Mouse (Mus musculus) MEL (cell line): ENCODE data around the gene Rnf167. TPM values are rescaled to one million over a fixed set of nuclear protein-coding genes. Genes with fewer than 3 reads are reported as not detected.

Source experiments
- DNase-seq: peaks from one replicate; pipeline ENCODE4 v3.0.0; 2011; ENCODE audit warnings: low read depth, low spot score
- H3K27ac ChIP-seq: 2 replicates; pipeline ENCODE4 v1.5.1; 2012; ENCODE audit warnings: low read depth, mild to moderate bottlenecking, control low read depth, low read length, moderate library complexity; ENCODE audit not compliant: control insufficient read depth
- H3K27me3 ChIP-seq, 2 experiments: fragments of 150-350 bp in 1 of 2; sonication (generic) in 1 of 2; 2 replicates each; pipeline ENCODE4 v1.6.1; 2012; ENCODE audit warnings: low read length in 2 of 2, mild to moderate bottlenecking in 2 of 2, improper control_type of control experiment in 1 of 2, moderate library complexity in 1 of 2; ENCODE audit not compliant: insufficient read depth in 2 of 2, control insufficient read depth in 1 of 2
- H3K36me3 ChIP-seq, 2 experiments: 2 replicates each; pipeline ENCODE4 v1.6.1; 2012 to 2014; ENCODE audit warnings: low read length in 2 of 2, improper control_type of control experiment in 1 of 2, inconsistent platforms in 1 of 2, mild to moderate bottlenecking in 1 of 2; ENCODE audit not compliant: insufficient read depth in 2 of 2, control insufficient read depth in 1 of 2
- H3K4me1 ChIP-seq, 2 experiments: fragments of 150-350 bp in 1 of 2; sonication (generic) in 1 of 2; 2 replicates each; pipeline ENCODE4 v1.6.1; 2012; ENCODE audit warnings: low read length in 2 of 2, improper control_type of control experiment in 1 of 2, mild to moderate bottlenecking in 1 of 2; ENCODE audit not compliant: insufficient read depth in 2 of 2, control insufficient read depth in 1 of 2
- H3K4me3 ChIP-seq, 2 experiments: fragments of 150-350 bp in 1 of 2; sonication (generic) in 1 of 2; 2 replicates each; pipeline ENCODE4 v1.5.1; 2012; ENCODE audit warnings: low read depth in 2 of 2, low read length in 2 of 2, mild to moderate bottlenecking in 2 of 2, moderate library complexity in 2 of 2, control low read depth in 1 of 2, improper control_type of control experiment in 1 of 2; ENCODE audit not compliant: control insufficient read depth in 1 of 2, insufficient read depth in 1 of 2
- H3K79me2 ChIP-seq: 2 replicates; pipeline ENCODE4 v1.6.1; 2012; ENCODE audit warnings: mild to moderate bottlenecking, low read length, moderate library complexity; ENCODE audit not compliant: control insufficient read depth, poor library complexity, insufficient read depth
- H3K9ac ChIP-seq: 2 replicates; pipeline ENCODE4 v1.6.1; 2012; ENCODE audit warnings: low read depth, mild to moderate bottlenecking, control low read depth, low read length, moderate library complexity; ENCODE audit not compliant: control insufficient read depth, poor library complexity, severe bottlenecking
- H3K9me3 ChIP-seq: fragments of 150-350 bp; sonication (generic); replicated peaks from 2 replicates; pipeline ENCODE4 v1.6.1; 2012; ENCODE audit warnings: mild to moderate bottlenecking, low read length, improper control_type of control experiment, moderate library complexity; ENCODE audit not compliant: insufficient read depth
- BHLHE40 ChIP-seq: IDR thresholded peaks from 2 replicates; pipeline ENCODE4 v1.6.1; 2012; ENCODE audit warnings: low read depth, mild to moderate bottlenecking, inconsistent platforms, low read length, improper control_type of control experiment, borderline replicate concordance
- CHD1 ChIP-seq: IDR thresholded peaks from 2 replicates; pipeline ENCODE4 v1.6.1; 2012; ENCODE audit warnings: low read depth, mild to moderate bottlenecking, inconsistent platforms, low read length, improper control_type of control experiment
- CHD2 ChIP-seq: IDR thresholded peaks from 2 replicates; pipeline ENCODE4 v1.6.1; 2011; ENCODE audit warnings: low read length, improper control_type of control experiment
- CTCF ChIP-seq, 3 experiments: IDR thresholded peaks in 2 of 3; conservative IDR thresholded peaks in 1 of 3; 2 replicates each; pipeline ENCODE4 v1.5.1; 2011 to 2012; ENCODE audit warnings: low read length in 3 of 3, low read depth in 2 of 3, mild to moderate bottlenecking in 2 of 3, improper control_type of control experiment in 1 of 3, inconsistent platforms in 1 of 3, mixed read lengths in 1 of 3, moderate library complexity in 1 of 3; ENCODE audit not compliant: control insufficient read depth in 1 of 3, insufficient read depth in 1 of 3, poor library complexity in 1 of 3, severe bottlenecking in 1 of 3
- E2F4 ChIP-seq: IDR thresholded peaks from 2 replicates; pipeline ENCODE4 v1.6.1; 2011; ENCODE audit warnings: low read depth, low read length, improper control_type of control experiment, borderline replicate concordance
- ELF1 ChIP-seq: IDR thresholded peaks from 2 replicates; pipeline ENCODE4 v1.6.1; 2014; ENCODE audit warnings: low read depth, mild to moderate bottlenecking, inconsistent platforms, low read length, improper control_type of control experiment, moderate library complexity
- EP300 ChIP-seq, 2 experiments: IDR thresholded peaks; 2 replicates each; pipeline ENCODE4 v1.6.1; 2011; ENCODE audit warnings: improper control_type of control experiment in 2 of 2, low read length in 2 of 2, low read depth in 1 of 2, mild to moderate bottlenecking in 1 of 2
- ETS1 ChIP-seq: IDR thresholded peaks from 2 replicates; pipeline ENCODE4 v1.6.1; 2012; ENCODE audit warnings: low read depth, mild to moderate bottlenecking, inconsistent platforms, low read length, improper control_type of control experiment, moderate library complexity
- GABPA ChIP-seq: IDR thresholded peaks from 2 replicates; pipeline ENCODE4 v1.6.1; 2012; ENCODE audit warnings: low read depth, mild to moderate bottlenecking, inconsistent platforms, low read length, improper control_type of control experiment, moderate library complexity
- GATA1 ChIP-seq: IDR thresholded peaks from 2 replicates; pipeline ENCODE4 v1.6.1; 2011; ENCODE audit warnings: low read depth, low read length, improper control_type of control experiment
- KAT2A ChIP-seq: conservative IDR thresholded peaks from 2 replicates; pipeline ENCODE4 v1.6.1; 2012; ENCODE audit warnings: low read depth, low read length, improper control_type of control experiment, inconsistent platforms
- MAFK ChIP-seq: IDR thresholded peaks from 2 replicates; pipeline ENCODE4 v1.6.1; 2011; ENCODE audit warnings: low read depth, mild to moderate bottlenecking, low read length, improper control_type of control experiment, borderline replicate concordance
- MAX ChIP-seq: IDR thresholded peaks from 2 replicates; pipeline ENCODE4 v1.6.1; 2011; ENCODE audit warnings: low read length, improper control_type of control experiment
- MEF2A ChIP-seq: IDR thresholded peaks from 2 replicates; pipeline ENCODE4 v1.6.1; 2014; ENCODE audit warnings: low read depth, mild to moderate bottlenecking, inconsistent platforms, low read length, improper control_type of control experiment; ENCODE audit not compliant: poor library complexity, insufficient replicate concordance, severe bottlenecking; ENCODE audit errors: extremely low read depth
- MYB ChIP-seq: IDR thresholded peaks from 2 replicates; pipeline ENCODE4 v1.6.1; 2011; ENCODE audit warnings: mild to moderate bottlenecking, low read depth, low read length, improper control_type of control experiment
- MYC ChIP-seq: IDR thresholded peaks from 2 replicates; pipeline ENCODE4 v1.6.1; 2011; ENCODE audit warnings: low read depth, mild to moderate bottlenecking, low read length, improper control_type of control experiment, moderate library complexity
- NELFE ChIP-seq: IDR thresholded peaks from 2 replicates; pipeline ENCODE4 v1.6.1; 2011; ENCODE audit warnings: low read depth, low read length, improper control_type of control experiment
- NRF1 ChIP-seq: IDR thresholded peaks from 2 replicates; pipeline ENCODE4 v1.6.1; 2014; ENCODE audit warnings: low read depth, mild to moderate bottlenecking, inconsistent platforms, low read length, improper control_type of control experiment, moderate library complexity; ENCODE audit not compliant: poor library complexity, insufficient read depth, severe bottlenecking
- POLR2A ChIP-seq, 2 experiments: IDR thresholded peaks; 2 replicates each; pipeline ENCODE4 v1.6.1; 2011 to 2012; ENCODE audit warnings: low read length in 2 of 2, mild to moderate bottlenecking in 2 of 2, control low read depth in 1 of 2, improper control_type of control experiment in 1 of 2, low read depth in 1 of 2, moderate library complexity in 1 of 2; ENCODE audit not compliant: control insufficient read depth in 1 of 2, insufficient read depth in 1 of 2, poor library complexity in 1 of 2
- POLR2AphosphoS2 ChIP-seq: IDR thresholded peaks from 2 replicates; pipeline ENCODE4 v1.6.1; 2011; ENCODE audit warnings: low read length, improper control_type of control experiment
- POLR2AphosphoS5 ChIP-seq: IDR thresholded peaks from 2 replicates; pipeline ENCODE4 v1.6.1; 2012; ENCODE audit warnings: low read depth, borderline replicate concordance, mild to moderate bottlenecking, inconsistent platforms, low read length, moderate library complexity, mixed read lengths
- RAD21 ChIP-seq: IDR thresholded peaks from 2 replicates; pipeline ENCODE4 v1.6.1; 2011; ENCODE audit warnings: mild to moderate bottlenecking, low read depth, low read length, improper control_type of control experiment
- RCOR1 ChIP-seq: IDR thresholded peaks from 2 replicates; pipeline ENCODE4 v1.6.1; 2012; ENCODE audit warnings: low read depth, mild to moderate bottlenecking, inconsistent platforms, low read length, improper control_type of control experiment
- SIN3A ChIP-seq: IDR thresholded peaks from 2 replicates; pipeline ENCODE4 v1.6.1; 2012; ENCODE audit warnings: low read length, improper control_type of control experiment, inconsistent platforms
- SMC3 ChIP-seq: IDR thresholded peaks from 2 replicates; pipeline ENCODE4 v1.6.1; 2011; ENCODE audit warnings: low read depth, low read length, improper control_type of control experiment
- TAL1 ChIP-seq: IDR thresholded peaks from 2 replicates; pipeline ENCODE4 v1.6.1; 2012; ENCODE audit warnings: mild to moderate bottlenecking, inconsistent platforms, low read length, moderate library complexity, mixed read lengths
- TBP ChIP-seq: IDR thresholded peaks from 2 replicates; pipeline ENCODE4 v1.8.0; 2011; ENCODE audit warnings: low read depth, low read length, improper control_type of control experiment
- TCF12 ChIP-seq: IDR thresholded peaks from 2 replicates; pipeline ENCODE4 v1.6.1; 2014; ENCODE audit warnings: low read depth, mild to moderate bottlenecking, inconsistent platforms, low read length, improper control_type of control experiment, moderate library complexity
- UBTF ChIP-seq: IDR thresholded peaks from 2 replicates; pipeline ENCODE4 v1.6.1; 2012; ENCODE audit warnings: low read depth, mild to moderate bottlenecking, inconsistent platforms, low read length, improper control_type of control experiment, moderate library complexity, borderline replicate concordance; ENCODE audit not compliant: insufficient read depth
- USF1 ChIP-seq: IDR thresholded peaks from 2 replicates; pipeline ENCODE4 v1.6.1; 2014; ENCODE audit warnings: low read depth, mild to moderate bottlenecking, inconsistent platforms, low read length, improper control_type of control experiment, moderate library complexity
- USF2 ChIP-seq, 2 experiments: IDR thresholded peaks; 2 replicates each; pipeline ENCODE4 v1.6.1; 2011 to 2012; ENCODE audit warnings: improper control_type of control experiment in 2 of 2, low read length in 2 of 2, borderline replicate concordance in 1 of 2, inconsistent platforms in 1 of 2, low read depth in 1 of 2, mild to moderate bottlenecking in 1 of 2; ENCODE audit not compliant: insufficient read depth in 1 of 2
- ZC3H11A ChIP-seq: IDR thresholded peaks from 2 replicates; pipeline ENCODE4 v1.6.1; 2012; ENCODE audit warnings: low read depth, mild to moderate bottlenecking, inconsistent platforms, low read length, improper control_type of control experiment
- ZKSCAN1 ChIP-seq: IDR thresholded peaks from 2 replicates; pipeline ENCODE4 v1.6.1; 2012; ENCODE audit warnings: low read depth, mild to moderate bottlenecking, inconsistent platforms, low read length, improper control_type of control experiment, moderate library complexity
- ZMIZ1 ChIP-seq: IDR thresholded peaks from 2 replicates; pipeline ENCODE4 v1.6.1; 2012; ENCODE audit warnings: low read depth, mild to moderate bottlenecking, inconsistent platforms, low read length, improper control_type of control experiment, moderate library complexity
- ZNF384 ChIP-seq: IDR thresholded peaks from 2 replicates; pipeline ENCODE4 v1.6.1; 2012; ENCODE audit warnings: low read depth, mild to moderate bottlenecking, inconsistent platforms, low read length, improper control_type of control experiment
- polyA plus RNA-seq, 2 experiments: library from polyadenylated mRNA; stranded (reverse) in 1 of 2; unstranded in 1 of 2; fragments of >175 nt in 1 of 2; fragments of >200 nt in 1 of 2; gene quantifications; 2 replicates each; pipeline versions ENCODE4 v1.2.1 to v1.2.4; 2012; ENCODE audit warnings: low replicate concordance in 2 of 2, low read depth in 1 of 2; ENCODE audit not compliant: insufficient read length in 2 of 2, insufficient read depth in 1 of 2, missing spikeins in 1 of 2
- total RNA-seq: library from RNA; depleted of rRNA; stranded (reverse); fragments of 300-350 nt; gene quantifications from 2 replicates; pipeline ENCODE4 v1.2.3, GENCODE M21; 2012

The Rnf167 gene
- total and polyA plus RNA-seq, 3 experiments = 31.4 to 44.4 TPM; not detected in 1

DNA sequence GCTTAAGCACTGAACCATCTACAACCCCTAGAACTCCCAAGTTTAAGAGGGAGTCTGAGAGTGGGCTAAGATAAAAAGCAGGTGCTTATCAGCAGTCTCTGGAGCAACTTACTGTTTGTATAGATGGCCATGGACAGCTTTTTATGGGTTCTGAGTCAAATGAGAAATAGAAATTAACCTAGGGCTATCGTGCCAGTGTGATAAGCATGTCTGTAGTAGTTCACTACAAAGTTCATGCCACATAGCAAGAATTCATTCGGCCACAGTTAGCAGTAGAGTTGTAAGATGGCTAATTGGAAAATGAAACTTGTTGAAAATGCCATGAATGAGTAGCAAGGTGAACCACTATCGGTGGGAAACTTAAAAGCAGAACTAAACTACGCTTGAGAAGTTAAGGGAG is 1.5 kb downstream of the Rnf167 start:
- peak; percentile 84 for DNase-seq
- Histone ChIP-seq H3K79me2 (peaks cover 72% of the 10 kb centered on the region), H3K27ac (peak overlapping the region; percentile 95), H3K9ac (peak overlapping the region; percentile 92), H3K4me3 (peak overlapping the region; percentile 54 to 83), H3K9me3 (no peaks in the 10 kb centered on the region), H3K36me3 (peaks cover 17 to 54% of the 10 kb centered on the region in 2 experiments), H3K27me3 (no peaks in the 10 kb centered on the region), H3K4me1 (peaks cover 12 to 52% of the 10 kb centered on the region in 2 experiments)
- no peak for TF ChIP-seq BHLHE40
- TF ChIP-seq CTCF (IDR thresholded peaks at IDR 0.05 in 2 of 3, conservative IDR thresholded peaks at IDR 0.05 in 1 of 3; ENCODE audit: control insufficient read depth in 1 of 3, insufficient read depth in 1 of 3, low read depth in 2 of 3, low read length in 3 of 3, poor library complexity in 1 of 3, severe bottlenecking in 1 of 3) = no peak
- no peak for TF ChIP-seq RAD21
- TF ChIP-seq ZMIZ1 = no peak; the same call in 1 of the 2 replicates
- TF ChIP-seq UBTF = no peak
- TF ChIP-seq ETS1 = peak; percentile 62
- TF ChIP-seq SMC3 = no peak; the same call in 1 of the 2 replicates
- TF ChIP-seq NELFE = no peak
- no peak for TF ChIP-seq POLR2A (IDR thresholded peaks at IDR 0.05; ENCODE audit: control insufficient read depth in 1 of 2, insufficient read depth in 1 of 2, low read depth in 1 of 2, low read length in 2 of 2, poor library complexity in 1 of 2)
- TF ChIP-seq MEF2A = no peak
- no peak for TF ChIP-seq ZC3H11A
- no peak for TF ChIP-seq ELF1
- TF ChIP-seq TCF12 = peak; percentile 83
- TF ChIP-seq USF1 = no peak
- TF ChIP-seq RCOR1 = peak; percentile 75
- no peak; the same call in 1 of the 2 replicates for TF ChIP-seq POLR2AphosphoS2
- TF ChIP-seq MYC = no peak
- peak; percentile 16; the same call in 1 of the 2 replicates for TF ChIP-seq TBP
- 0 out of 2 replicates have a peak, but pooled peaks have one; percentile 13 for TF ChIP-seq CHD1
- no peak for TF ChIP-seq KAT2A
- TF ChIP-seq E2F4 = no peak
- no peak for TF ChIP-seq ZKSCAN1
- peak; percentile 59 for TF ChIP-seq SIN3A
- TF ChIP-seq MYB = no peak
- TF ChIP-seq TAL1 = peak; percentile 78
- no peak for TF ChIP-seq POLR2AphosphoS5
- no peak for TF ChIP-seq NRF1
- TF ChIP-seq CHD2 = no peak; the same call in 1 of the 2 replicates
- no peak; the same call in 1 of the 2 replicates for TF ChIP-seq ZNF384
- TF ChIP-seq MAFK = 0 out of 2 replicates have a peak, but pooled peaks have one; percentile 13
- TF ChIP-seq EP300 (IDR thresholded peaks at IDR 0.05; ENCODE audit: low read depth in 1 of 2, low read length in 2 of 2) = peak; percentile 71 to 77; a peak in 3 of 4 replicates
- TF ChIP-seq MAX = no peak
- TF ChIP-seq GATA1 = peak; percentile 90
- no peak for TF ChIP-seq GABPA
- TF ChIP-seq USF2 (IDR thresholded peaks at IDR 0.05; ENCODE audit: borderline replicate concordance in 1 of 2, insufficient read depth in 1 of 2, low read depth in 1 of 2, low read length in 2 of 2) = no peak
